Mouse (Mus musculus) cerebellum, adult 18-20 months (tissue): ENCODE measurements around the gene Parp3.
"Not testable (repeated sequence)": the region's sequence is repeated elsewhere in the genome, so short reads cannot be mapped to it uniquely, and the experiment has no call there.

Experiments used
- DNase-seq, 2 experiments: peaks; one replicate each; pipeline ENCODE4 v3.0.0; 2021

Parp3 gene

DNA sequence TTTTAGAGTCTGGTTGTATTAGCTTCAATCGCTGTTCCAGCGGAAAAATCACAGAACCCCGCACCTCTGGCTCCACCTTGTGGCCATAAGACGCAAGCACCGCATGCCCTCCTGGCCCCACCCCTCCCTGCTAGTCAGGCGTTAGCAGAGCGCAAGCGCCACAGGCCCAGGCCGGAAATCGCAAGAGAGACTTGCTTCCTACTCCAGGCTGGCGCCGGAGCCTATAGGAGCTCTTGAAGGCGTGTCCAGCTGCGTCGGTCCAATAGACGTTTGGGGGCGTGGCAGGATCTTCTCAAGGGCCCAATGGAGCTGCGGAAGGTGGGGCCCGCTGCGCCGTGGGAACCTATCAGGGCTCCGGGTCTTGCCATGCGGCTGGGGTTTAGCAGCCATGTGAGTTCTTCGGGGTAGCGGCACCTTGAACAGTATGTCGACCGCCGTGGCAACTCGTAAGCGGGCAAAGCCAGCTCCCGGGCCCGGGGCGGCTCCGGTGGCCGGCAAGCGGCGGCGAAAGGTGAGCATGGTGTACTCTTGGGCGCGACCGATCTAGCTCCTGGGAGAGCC is at the start of gene Parp3:
Gene Parp3 (minus strand): TSS at position 26 of the 561 bp plus-strand sequence.
- peak; percentile 98 to 100 for DNase-seq

DNA sequence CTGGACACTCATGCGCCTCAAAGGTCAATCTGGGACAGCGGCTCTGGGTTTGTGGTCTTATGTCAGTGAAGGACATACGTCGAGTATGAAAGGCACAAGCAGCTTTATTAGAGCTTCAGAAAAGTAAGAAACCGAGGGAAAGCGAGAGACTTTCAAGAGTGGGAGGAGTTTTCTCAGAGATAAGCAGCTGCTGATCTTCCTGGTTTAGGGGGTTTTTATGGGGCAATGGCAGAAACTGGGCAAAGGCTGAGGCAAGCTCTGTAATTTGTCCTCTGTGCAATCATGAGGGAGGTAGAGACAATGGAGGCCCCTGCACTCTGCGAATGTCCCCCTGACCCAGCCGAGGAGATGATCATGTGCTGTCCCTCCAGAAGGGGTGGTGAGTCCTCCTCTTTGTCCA is 43.2 kb upstream of the Parp3 start:
- DNase-seq = no peak

DNA sequence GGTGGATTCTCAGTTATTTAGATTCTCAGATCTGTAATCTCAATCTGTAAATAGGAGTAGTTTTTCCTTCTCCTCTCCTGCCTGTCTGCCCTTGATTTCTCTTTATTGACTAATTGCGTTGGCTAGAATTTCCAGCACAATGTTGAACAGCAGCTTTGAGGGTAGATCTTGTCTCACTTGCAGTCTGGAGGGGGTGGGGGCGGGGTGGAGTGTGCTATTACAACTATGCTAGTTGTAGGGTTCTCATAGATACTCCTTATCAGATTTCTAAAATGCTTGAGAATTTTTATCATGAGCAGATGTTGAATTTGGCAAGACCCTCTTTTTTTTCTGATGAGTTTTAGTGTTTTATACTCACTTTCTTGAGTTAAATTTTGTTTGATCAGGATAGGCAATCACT is 42.7 kb upstream of the Parp3 start:
- DNase-seq = no peak

DNA sequence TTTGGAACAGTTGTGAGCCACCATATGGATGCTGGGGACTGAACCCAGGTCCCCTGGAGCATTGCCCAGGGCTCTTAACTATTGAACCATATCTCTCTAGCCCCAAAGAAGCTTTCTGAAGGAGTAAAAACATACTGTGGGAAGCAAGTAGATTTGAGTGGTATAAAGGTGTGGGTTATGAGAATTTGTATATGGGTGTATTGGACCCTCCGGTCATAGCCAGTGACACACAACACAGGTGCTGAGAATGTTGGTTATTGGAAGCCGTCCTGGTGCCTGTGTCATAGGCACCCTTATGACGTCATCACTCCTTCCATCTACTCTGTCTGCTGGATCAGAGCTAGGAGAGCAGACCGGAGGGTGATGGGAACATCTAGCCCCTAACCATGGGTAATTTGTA is 37.5 kb upstream of the Parp3 start, which contains the start of gene Iqcf5:
Gene Iqcf5 (plus strand): TSS at position 301 of the 400 bp plus-strand sequence.
- DNase-seq = no peak

DNA sequence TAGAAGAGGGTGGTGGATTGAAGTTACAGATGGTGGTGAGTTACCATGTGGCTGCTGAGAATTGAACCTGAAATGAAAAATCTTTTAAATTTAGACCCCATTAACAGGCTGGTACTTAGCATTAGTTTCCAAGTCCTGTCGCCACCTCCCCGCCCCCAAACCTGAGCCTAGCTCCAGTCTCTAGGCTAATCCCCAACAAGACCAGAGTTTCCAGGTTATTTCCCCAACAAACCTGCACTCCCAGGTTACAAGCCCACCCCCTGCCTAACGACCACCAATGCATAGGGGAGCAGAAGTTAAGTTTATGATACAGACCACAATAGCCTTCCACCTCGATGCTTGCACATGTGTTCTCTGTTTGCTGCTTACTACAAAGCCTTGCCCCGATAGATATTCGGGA is 36.8 kb upstream of the Parp3 start:
- DNase-seq = no peak

DNA sequence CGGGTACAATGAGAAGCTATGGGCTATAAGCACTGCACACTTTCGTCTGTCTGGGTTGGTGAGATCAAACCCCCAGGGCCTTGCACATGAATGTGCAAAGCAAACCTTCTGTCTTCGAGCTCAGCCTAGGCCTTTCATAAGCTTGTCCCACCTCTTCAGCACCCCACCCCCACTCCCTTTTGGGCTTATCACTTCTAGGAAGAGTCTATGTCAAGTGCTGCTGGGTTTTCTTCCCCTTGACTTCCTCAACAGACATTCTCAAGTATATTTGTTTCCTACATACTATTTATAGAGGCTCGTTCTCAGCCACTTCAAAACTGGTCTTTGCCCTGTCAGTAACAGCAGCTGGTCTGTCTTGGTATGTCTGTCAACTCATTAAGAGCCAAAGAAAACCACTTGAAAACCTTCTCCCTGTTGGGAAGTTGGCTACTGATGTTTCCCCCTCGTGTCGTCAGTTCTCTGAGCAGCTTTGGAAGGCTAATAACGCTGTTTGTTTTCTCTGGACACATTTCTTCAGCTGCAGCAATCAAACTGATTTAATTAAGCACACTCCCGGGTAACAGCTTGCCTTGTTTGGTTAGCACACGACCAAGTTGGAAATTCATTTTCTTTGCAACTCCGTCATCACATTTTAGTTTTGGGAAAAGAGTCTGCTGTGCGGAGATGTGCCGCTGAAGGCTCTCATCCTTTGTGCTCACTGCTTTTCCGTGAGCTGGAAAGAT is 36.1 kb upstream of the Parp3 start:
- DNase-seq = no peak

DNA sequence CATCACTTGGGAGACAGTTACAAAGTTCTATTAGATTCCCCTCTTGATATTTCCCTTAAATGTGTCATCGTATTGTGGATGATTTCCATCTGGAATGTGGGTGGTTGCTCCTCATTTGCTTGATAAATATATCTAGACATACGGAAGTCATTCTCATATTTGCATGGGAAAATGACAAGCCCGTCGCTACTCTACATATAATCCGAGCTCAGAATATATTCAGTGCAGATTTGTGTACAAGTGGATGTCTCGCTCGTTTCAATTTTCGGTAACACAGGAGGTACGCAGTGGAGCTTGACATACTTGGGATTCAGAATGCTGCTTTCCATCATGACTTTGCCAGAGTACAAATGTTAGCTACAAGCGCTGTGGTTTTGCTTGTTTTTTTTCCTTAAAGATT is 32.6 kb upstream of the Parp3 start:
- DNase-seq = no peak

DNA sequence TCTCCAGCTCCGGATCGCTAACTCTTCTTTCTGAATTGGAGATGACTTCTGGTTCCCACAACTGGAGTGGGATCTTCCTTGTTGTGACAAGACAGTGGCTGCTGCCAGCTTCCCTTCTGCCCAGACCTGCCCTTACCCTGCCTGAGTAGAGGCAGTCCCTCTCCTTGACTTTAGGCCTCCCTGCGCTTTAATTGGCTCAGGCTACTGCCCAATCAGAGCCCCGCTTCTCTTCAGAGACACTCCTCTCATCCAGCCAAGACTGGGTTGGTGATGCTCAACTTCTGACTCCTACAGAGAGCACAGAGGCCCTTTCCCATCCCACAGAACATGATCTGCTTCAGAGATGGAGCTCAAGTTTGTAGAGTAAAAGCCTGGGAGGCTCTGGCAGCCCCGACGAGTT is 27.5 kb upstream of the Parp3 start:
- DNase-seq = no peak

DNA sequence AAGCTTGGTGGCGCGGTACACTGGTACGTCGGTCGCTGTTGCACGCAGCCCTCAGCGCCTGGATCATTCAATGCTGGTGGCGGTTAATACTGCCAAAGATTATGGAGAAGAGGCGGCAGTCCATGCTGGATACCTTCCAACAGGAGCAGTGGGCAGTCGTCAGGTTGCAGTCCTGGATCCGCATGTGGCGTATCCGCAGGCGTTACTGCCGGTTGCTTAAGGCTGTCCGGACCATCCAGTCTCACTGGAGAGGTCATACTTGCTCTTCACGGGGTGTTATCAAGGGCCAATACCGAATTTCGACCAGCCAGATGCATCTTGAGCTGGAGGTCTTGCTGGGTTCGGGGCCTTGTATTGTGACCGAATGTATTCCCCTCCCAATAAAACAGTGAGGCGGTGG is 25.1 kb upstream of the Parp3 start:
- DNase-seq = no peak

DNA sequence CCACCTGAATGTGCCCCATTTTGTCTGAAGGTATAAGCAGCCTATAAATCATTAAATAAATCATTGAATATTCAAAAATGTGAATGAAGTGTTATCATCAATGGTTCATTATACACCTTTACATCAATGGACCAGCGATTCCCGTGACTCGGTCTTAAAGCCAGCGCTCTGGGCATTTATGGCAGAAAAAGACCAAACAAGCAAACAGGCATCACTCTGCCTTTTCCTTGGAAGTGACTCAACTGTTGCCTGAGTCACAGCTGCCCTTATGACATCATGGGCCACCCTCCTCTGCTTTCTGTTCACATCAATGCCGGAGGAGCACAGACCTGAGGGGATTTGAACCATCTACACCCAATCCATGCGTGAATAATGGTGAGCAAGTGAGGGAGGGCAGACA is 22.9 kb upstream of the Parp3 start, which contains the start of gene Iqcf1:
Gene Iqcf1 (plus strand): TSS at position 301 of the 400 bp plus-strand sequence.
- DNase-seq = no peak

DNA sequence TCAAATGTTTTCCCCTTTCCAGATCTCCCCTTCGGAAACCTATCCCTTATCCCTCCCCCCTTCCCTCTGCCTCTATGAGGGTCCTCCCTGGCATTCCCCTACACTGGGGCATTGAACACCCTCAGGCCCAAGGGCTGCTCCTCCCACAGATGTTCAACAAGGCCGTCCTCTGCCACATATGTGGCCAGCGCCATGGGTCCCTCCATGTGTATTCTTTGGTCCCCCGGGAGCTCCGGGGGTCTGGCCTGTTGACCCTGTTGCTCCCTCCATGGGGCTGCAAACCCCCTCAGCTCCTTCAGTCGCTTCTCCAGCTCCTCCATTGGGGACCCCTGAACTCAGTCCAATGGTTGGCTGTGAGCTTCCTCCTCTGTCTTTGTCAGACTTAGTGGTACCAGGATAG is 10.9 kb upstream of the Parp3 start:
- not testable (repeated sequence) for DNase-seq

DNA sequence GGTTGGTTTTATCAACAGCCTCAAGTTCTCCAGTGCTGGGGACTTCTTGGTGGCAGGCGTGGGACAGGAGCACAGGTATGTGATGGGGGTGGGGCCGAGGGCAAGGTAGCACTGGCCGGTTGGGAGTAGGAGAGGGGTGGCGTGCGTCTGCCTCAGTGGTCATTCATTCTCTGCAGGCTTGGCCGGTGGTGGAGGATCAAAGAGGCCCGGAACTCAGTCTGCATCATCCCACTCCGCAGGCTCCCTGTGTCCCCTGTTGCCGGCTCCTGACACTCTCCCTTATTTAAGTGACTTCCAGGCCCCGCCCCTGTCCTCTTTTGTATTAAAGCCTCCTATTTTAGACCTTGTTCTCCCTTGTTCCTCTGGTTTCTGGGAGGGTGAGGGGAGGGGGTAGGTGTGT is 8.3 kb upstream of the Parp3 start:
- no peak for DNase-seq

DNA sequence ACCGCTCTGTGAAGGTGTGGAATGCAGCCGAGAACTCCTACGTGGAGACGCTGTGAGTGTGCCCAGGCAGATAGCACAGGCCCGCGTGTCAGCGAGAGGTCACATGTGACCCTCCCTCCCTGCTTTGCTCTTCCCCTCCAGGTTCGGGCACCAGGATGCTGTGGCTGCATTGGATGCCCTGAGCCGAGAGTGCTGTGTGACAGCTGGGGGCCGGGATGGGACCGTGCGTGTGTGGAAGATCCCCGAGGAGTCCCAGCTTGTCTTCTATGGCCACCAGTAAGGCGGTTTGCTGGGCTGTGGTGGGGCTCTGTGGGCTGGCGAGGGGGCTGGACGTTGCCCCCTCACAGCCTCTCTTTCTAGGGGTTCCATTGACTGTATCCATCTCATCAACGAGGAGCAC is 6.9 kb upstream of the Parp3 start:
- no peak for DNase-seq

DNA sequence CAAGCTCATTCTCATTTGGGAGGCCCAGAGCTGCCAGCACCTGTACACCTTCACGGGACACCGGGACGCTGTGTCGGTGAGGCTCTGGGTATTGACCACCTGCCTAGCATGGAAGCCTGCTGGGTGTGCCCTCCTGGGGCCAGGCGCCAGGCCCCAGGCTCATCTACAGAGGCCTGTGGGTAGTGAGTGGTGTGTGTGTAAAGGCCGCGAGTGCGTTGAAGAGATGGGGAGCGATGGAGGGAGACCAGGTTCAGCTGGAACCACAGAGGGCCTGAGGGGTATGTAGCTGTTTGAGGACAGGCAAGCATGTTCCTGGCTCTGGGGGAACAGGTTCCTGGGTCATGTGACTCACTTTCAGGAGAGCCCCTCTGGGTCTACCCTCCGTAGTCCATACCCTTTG is 6.4 kb upstream of the Parp3 start:
- DNase-seq = no peak

DNA sequence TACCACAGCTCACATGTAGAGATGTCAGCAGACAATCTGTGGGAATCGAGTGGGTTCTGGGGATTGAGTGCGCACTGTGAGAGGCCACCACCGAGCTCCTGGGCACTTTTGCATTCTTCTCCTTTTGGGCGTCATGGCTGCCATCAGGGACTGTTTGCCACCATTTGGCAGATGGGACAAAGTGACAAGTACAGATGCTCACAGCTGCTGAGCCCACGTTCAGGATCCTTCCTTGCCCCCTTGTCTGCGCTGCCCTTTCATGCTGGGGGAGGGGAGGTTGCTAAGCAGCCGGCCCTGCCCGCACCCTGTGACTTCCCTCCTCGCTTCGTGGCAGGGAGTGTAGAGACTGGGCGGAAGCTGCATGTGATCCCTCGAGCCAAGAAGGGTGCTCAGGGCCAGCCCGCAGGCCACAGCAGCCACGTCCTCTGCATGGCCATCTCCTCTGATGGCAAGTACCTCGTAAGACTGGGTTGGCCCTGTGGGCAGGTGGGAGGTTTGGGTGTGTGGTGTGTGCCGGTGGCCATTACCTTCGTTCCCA is 5.9 kb upstream of the Parp3 start:
- no peak for DNase-seq

DNA sequence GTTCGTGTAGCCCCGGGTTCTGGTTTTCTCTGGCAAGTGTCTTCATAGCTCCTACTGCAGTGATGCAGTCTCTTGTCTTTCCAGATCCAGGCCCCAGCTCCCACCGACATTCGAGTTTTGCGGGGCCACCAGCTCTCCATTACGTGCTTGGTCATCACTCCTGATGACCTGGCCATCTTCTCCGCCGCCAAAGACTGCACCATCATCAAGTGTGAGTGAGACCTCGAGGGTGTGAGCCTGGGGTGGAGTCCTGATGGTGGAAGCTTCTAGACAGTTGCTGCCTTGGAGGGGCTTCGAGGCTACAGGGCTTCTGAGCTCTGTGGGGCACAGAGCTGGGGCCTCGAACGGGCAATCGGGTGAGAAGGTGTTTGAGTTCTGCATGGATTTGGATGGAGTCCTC is 4.9 kb upstream of the Parp3 start:
- no peak for DNase-seq

DNA sequence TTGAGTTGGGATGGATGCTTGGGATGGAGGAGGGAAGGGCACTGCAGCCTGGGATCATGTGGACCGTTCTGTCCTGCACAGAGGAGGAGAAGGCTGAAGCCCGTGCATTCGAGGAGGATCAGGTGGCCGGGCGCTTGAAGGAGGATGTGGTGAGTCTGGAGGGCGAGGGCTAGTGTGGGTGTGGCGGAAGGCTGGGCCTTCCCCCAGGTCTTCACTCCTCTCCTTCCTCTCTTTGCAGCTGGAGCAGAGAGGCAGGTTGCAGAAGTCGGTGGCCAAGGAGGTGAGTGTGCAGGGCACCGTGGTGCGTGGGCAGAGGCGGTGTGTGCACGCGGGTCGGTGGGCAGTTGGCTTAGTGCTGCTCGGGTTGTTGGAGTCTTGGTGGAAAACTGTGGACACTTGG is 4.3 kb upstream of the Parp3 start:
- no peak for DNase-seq

DNA sequence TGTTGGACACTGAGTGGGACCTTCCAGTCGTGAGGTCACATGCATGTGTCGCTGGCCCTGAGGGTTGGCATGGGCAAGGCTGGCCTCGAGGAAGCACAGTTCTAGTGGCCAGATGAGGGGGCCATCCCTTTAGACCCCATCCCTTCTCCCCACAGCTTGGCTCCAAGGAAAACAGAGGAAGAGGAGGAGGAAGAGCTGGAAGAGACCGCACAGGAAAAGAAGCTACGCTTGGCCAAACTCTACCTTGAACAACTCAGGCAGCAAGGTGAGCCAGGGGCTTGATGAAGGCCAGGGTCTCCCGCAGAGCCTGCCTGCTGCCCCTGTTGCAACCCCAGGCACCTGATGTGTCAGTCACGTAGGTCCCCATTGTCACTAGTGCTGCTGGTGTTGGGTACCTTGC is 3.8 kb upstream of the Parp3 start:
- DNase-seq = no peak

DNA sequence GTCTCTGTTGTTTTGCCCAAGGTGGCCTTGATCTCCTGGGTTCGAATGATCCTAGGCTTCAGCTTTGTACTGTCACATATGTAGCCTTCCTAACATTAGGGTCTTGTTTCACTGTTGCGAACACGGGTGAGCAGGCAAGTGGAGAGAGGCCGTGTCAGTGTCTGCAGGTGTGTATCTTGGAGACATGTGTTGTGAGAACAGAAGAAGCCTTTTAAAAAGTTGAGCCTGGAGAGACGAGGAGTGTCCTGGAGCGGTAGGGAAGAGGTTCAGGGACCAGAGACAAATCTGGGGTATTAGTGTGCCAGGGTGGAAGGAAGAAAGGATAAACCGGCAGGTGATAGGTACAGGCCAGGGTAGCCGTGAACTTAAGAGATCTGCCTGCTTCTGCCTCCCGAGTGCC is 1.4 kb upstream of the Parp3 start:
- peak in 1 of 2 experiments; percentile 2 for DNase-seq

DNA sequence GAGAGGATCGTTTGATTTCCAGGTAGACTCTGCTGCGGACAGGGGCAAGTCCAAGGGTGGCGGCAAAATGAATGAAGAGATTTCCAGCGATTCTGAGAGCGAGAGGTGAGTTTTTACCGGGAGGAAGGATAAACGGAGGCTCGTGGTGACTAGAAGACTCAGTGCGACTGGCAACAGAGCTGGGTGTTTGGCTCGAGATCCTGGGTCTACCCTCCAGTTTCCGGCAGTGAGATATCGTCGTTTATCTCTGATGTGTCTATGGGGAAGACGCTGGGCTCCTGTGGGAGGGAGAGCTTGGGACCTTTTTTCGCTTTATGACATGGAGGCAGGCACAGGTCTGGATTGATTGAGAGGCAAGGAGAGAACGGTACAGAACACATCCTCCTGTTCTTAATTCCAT is 900 bp upstream of the Parp3 start:
- peak in 1 of 2 experiments; percentile 17 for DNase-seq

DNA sequence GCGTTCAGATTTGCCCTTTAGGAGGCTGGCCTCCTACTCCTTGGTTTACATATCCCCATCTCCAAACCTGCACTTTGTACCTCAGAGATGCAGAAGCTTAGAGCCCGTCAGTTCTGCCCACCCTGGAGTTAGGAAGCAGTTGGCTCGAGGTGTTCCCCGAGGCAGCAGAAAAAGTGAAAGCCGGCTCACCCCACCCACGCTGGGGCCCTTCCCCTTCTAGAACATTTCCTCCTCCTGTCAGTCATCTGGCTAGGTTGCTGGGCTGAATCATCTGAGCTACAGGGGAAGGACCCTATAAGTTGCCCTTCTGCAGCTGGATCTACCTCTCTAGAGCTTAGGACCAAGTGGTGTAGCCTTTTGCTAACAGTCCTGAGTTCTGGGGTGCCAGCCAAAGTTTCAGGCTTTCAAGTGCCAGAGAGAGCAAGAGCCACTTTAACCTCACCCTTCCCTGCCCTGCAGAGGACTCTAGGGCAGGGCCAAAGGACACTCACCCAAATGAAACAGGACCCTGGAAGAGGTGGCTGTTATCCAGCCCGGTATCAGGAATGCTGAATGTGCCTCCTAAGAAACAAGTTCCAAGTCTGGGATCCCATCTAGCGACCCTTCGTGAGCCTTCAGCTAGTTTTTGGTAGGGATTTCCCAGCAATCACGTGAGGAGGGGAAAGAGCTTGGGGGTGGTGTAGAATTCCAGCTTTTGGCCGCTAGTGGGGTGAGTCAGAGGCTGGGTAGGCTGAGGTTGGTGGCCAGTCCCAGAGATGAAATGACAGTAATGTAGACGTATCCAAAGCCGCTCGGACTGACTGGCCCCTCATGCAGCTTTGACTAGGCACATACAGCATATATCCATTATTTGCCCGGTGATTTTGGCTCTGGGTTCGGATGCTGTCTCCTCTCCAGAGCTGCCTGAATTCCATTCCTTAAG is 486 bp downstream of the Parp3 start:
- no peak for DNase-seq

DNA sequence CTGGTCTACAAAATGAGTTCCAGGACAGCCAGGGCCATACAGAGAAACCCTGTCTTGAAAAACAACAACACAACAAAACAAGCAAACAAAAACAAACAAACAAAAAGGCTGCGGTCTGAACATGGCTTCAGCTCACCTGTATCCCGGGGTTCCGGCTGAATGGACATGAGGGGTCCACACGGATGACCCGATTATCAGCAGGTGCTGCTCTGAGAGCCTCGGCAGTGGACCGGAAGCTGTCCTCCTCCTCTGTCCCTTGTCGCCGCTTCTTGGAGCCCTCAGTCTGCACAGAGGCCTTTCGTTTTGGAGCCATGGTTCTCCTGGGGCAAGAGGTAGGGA is 1.1 kb downstream of the Parp3 start, which contains the start of gene Rrp9:
Gene Rrp9 (plus strand): TSS at position 301 of the 339 bp plus-strand sequence.
- peak; percentile 14 to 27 for DNase-seq

DNA sequence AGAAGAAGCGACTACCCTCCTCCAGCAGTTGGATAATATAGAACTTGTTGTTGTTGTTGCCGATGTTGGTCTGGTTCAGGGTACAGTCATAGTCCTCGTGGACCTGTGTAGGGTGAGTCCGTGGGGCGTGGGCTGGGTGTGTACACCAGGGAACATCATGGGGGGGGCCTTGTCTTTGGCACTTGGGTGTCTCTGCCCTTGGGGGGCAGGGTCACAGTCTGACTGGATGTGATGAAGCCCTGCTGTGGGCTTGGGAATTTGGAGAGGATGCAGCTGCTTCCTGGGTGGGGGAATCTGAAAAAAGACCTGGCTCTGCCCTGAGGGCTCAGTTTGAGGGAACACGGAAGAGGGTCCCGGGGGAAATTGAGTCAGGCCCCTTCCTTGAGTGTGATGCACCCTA is 1.7 kb downstream of the Parp3 start:
- DNase-seq = peak; percentile 33 to 43
